Mouse (Mus musculus): ENCODE data around the gene Idh1. TPM values are rescaled to one million over a fixed set of nuclear protein-coding genes. Genes with fewer than 3 reads are reported as not detected.

Idh1 gene
- total and polyA plus RNA-seq, 3 experiments = 19.3 to 26.7 TPM; not detected in 1

GRCm38 (mm10) chr1:65118150-65118913 lies 68.0 kb downstream of the Idh1 start:
- H3K4me3 ChIP-seq (ENCODE audit: control insufficient read depth in 1 of 2, insufficient read depth in 1 of 2, low read depth in 2 of 2, low read length in 2 of 2) = no peak overlapping the region
- DNase-seq (ENCODE audit: low read depth, low spot score) = no peak
- no peak overlapping the region for H3K9ac ChIP-seq (ENCODE audit: control insufficient read depth, low read depth, low read length, poor library complexity, severe bottlenecking)
- no peaks in the 10 kb centered on the region for H3K79me2 ChIP-seq (ENCODE audit: control insufficient read depth, insufficient read depth, low read length, poor library complexity)
- no peaks in the 10 kb centered on the region for H3K4me1 ChIP-seq (ENCODE audit: control insufficient read depth in 1 of 2, insufficient read depth in 2 of 2, low read length in 2 of 2)
- H3K27ac ChIP-seq (ENCODE audit: control insufficient read depth, low read depth, low read length) = no peak overlapping the region
- no peaks in the 10 kb centered on the region for H3K9me3 ChIP-seq (replicated peaks; ENCODE audit: insufficient read depth, low read length)
- no peaks in the 10 kb centered on the region for H3K36me3 ChIP-seq (ENCODE audit: control insufficient read depth in 1 of 2, insufficient read depth in 2 of 2, low read length in 2 of 2)
- no peaks in the 10 kb centered on the region; a peak in 1 of 4 replicates for H3K27me3 ChIP-seq (ENCODE audit: control insufficient read depth in 1 of 2, insufficient read depth in 2 of 2, low read length in 2 of 2)
- TF ChIP-seq CTCF (IDR thresholded peaks at IDR 0.05 in 2 of 3, conservative IDR thresholded peaks at IDR 0.05 in 1 of 3; ENCODE audit: control insufficient read depth in 1 of 3, insufficient read depth in 1 of 3, low read depth in 2 of 3, low read length in 3 of 3, poor library complexity in 1 of 3, severe bottlenecking in 1 of 3) (no peak), ZC3H11A (IDR thresholded peaks at IDR 0.05; ENCODE audit: low read depth, low read length) (no peak), ELF1 (IDR thresholded peaks at IDR 0.05; ENCODE audit: low read depth, low read length) (no peak), E2F4 (IDR thresholded peaks at IDR 0.05; ENCODE audit: borderline replicate concordance, low read depth, low read length) (no peak), MAX (IDR thresholded peaks at IDR 0.05; ENCODE audit: low read length) (no peak), RAD21 (IDR thresholded peaks at IDR 0.05; ENCODE audit: low read depth, low read length) (no peak), MAZ (IDR thresholded peaks at IDR 0.05; ENCODE audit: low read depth, low read length) (no peak), EP300 (IDR thresholded peaks at IDR 0.05; ENCODE audit: low read depth in 1 of 2, low read length in 2 of 2) (no peak), TBP (IDR thresholded peaks at IDR 0.05; ENCODE audit: low read depth, low read length) (no peak)

GRCm38 (mm10) chr1:65113536-65114172 lies 72.6 kb downstream of the Idh1 start:
- Histone ChIP-seq H3K4me1 (ENCODE audit: control insufficient read depth in 1 of 2, insufficient read depth in 2 of 2, low read length in 2 of 2) (peaks cover 0 to 5% of the 10 kb centered on the region in 2 experiments; a peak in 2 of 4 replicates), H3K4me3 (ENCODE audit: control insufficient read depth in 1 of 2, insufficient read depth in 1 of 2, low read depth in 2 of 2, low read length in 2 of 2) (no peak overlapping the region), H3K27ac (ENCODE audit: control insufficient read depth, low read depth, low read length) (no peak overlapping the region), H3K27me3 (ENCODE audit: control insufficient read depth in 1 of 2, insufficient read depth in 2 of 2, low read length in 2 of 2) (no peaks in the 10 kb centered on the region), H3K36me3 (ENCODE audit: control insufficient read depth in 1 of 2, insufficient read depth in 2 of 2, low read length in 2 of 2) (peaks cover 0 to 4% of the 10 kb centered on the region in 2 experiments; a peak in 2 of 4 replicates), H3K9ac (ENCODE audit: control insufficient read depth, low read depth, low read length, poor library complexity, severe bottlenecking) (no peak overlapping the region), H3K79me2 (ENCODE audit: control insufficient read depth, insufficient read depth, low read length, poor library complexity) (no peaks in the 10 kb centered on the region), H3K9me3 (replicated peaks; ENCODE audit: insufficient read depth, low read length) (no peaks in the 10 kb centered on the region)
- TF ChIP-seq ETS1 (IDR thresholded peaks at IDR 0.05; ENCODE audit: low read depth, low read length) (no peak), SIN3A (IDR thresholded peaks at IDR 0.05; ENCODE audit: low read length) (no peak), MAX (IDR thresholded peaks at IDR 0.05; ENCODE audit: low read length) (no peak), UBTF (IDR thresholded peaks at IDR 0.05; ENCODE audit: borderline replicate concordance, insufficient read depth, low read depth, low read length) (no peak), TAL1 (IDR thresholded peaks at IDR 0.05; ENCODE audit: low read length) (no peak), CHD1 (IDR thresholded peaks at IDR 0.05; ENCODE audit: low read depth, low read length) (no peak), BHLHE40 (IDR thresholded peaks at IDR 0.05; ENCODE audit: borderline replicate concordance, low read depth, low read length) (no peak), MAFK (IDR thresholded peaks at IDR 0.05; ENCODE audit: borderline replicate concordance, low read depth, low read length) (no peak), POLR2AphosphoS5 (IDR thresholded peaks at IDR 0.05; ENCODE audit: borderline replicate concordance, low read depth, low read length) (no peak), RAD21 (IDR thresholded peaks at IDR 0.05; ENCODE audit: low read depth, low read length) (no peak), NELFE (IDR thresholded peaks at IDR 0.05; ENCODE audit: low read depth, low read length) (no peak), EP300 (IDR thresholded peaks at IDR 0.05; ENCODE audit: low read depth in 1 of 2, low read length in 2 of 2) (no peak), TCF12 (IDR thresholded peaks at IDR 0.05; ENCODE audit: low read depth, low read length) (no peak), KAT2A (conservative IDR thresholded peaks at IDR 0.05; ENCODE audit: low read depth, low read length) (no peak), USF2 (IDR thresholded peaks at IDR 0.05; ENCODE audit: borderline replicate concordance in 1 of 2, insufficient read depth in 1 of 2, low read depth in 1 of 2, low read length in 2 of 2) (no peak), ZKSCAN1 (IDR thresholded peaks at IDR 0.05; ENCODE audit: low read depth, low read length) (no peak)
- DNase-seq (ENCODE audit: low read depth, low spot score) = no peak
